Mouse (Mus musculus) ES-Bruce4 (cell line): ENCODE measurements at regions not wholly inside any gene's neighbourhood (a gene's known extent, or its start where the extent isn't known, plus 50 kb on each side); places are given as distances from the start of the nearest gene placed in this dataset.

Source experiments
- H3K27ac ChIP-seq: 2 replicates; pipeline ENCODE4 v1.5.1; 2012; ENCODE audit warnings: low read length, inconsistent platforms; ENCODE audit not compliant: insufficient read depth
- H3K27me3 ChIP-seq: 2 replicates; pipeline ENCODE4 v1.6.1; 2012; ENCODE audit warnings: mild to moderate bottlenecking, low read length, inconsistent platforms; ENCODE audit not compliant: control insufficient read depth, poor library complexity, insufficient read depth, severe bottlenecking
- H3K36me3 ChIP-seq: 2 replicates; pipeline ENCODE4 v1.6.1; 2012; ENCODE audit warnings: inconsistent platforms, mild to moderate bottlenecking, low read length, moderate library complexity; ENCODE audit not compliant: control insufficient read depth, poor library complexity, insufficient read depth, severe bottlenecking
- H3K4me1 ChIP-seq: one replicate; pipeline ENCODE4 v1.8.1; 2011; ENCODE audit warnings: low read length; ENCODE audit not compliant: control insufficient read depth, insufficient read depth
- H3K4me3 ChIP-seq: 2 replicates; pipeline ENCODE4 v1.5.1; 2011; ENCODE audit warnings: low read depth, mild to moderate bottlenecking, low read length
- H3K9ac ChIP-seq: 2 replicates; pipeline ENCODE4 v1.6.1; 2012; ENCODE audit warnings: low read depth, mild to moderate bottlenecking, inconsistent platforms; ENCODE audit not compliant: poor library complexity, severe bottlenecking
- H3K9me3 ChIP-seq: replicated peaks from 2 replicates; pipeline ENCODE4 v1.6.1; 2012; ENCODE audit warnings: mild to moderate bottlenecking, low read length, inconsistent platforms; ENCODE audit not compliant: control insufficient read depth, poor library complexity, insufficient read depth, severe bottlenecking
- CTCF ChIP-seq: IDR thresholded peaks from one replicate; pipeline ENCODE4 v1.8.1; 2011; ENCODE audit warnings: low read depth, low read length
- EP300 ChIP-seq: IDR thresholded peaks from 2 replicates; pipeline ENCODE4 v1.6.1; 2011; ENCODE audit warnings: low read depth, low read length; ENCODE audit not compliant: insufficient read depth
- POLR2A ChIP-seq: IDR thresholded peaks from one replicate; pipeline ENCODE4 v1.8.1; 2011; ENCODE audit warnings: low read length; ENCODE audit not compliant: insufficient read depth

DNA sequence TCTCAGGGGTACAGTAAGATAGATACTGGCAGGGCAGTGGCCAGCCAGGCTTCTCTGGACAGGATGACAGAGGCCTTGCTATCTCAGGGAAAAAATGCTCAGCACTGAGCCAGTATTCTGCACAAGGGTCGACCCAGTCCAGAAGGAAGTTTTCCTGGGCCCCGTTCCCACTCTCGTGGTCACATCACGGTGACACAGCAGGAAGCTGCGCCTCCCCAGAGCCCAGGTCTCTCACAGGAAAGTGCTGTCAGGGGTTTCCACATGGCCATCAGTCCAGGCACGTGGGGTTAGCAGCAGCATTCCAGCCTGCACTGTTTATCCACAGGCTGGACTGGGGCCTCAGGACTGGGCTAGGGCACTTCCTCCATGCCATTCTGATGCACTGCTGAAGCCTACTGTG is 103.5 kb upstream of the Ngf start:
- TF ChIP-seq POLR2A: no peak
- TF ChIP-seq CTCF: no peak
- no peak for TF ChIP-seq EP300
- Histone ChIP-seq H3K9ac (no peak overlapping the region), H3K27ac (no peak overlapping the region), H3K9me3 (peaks cover 4% of the 10 kb centered on the region; the same call in 1 of the 2 replicates), H3K27me3 (no peaks in the 10 kb centered on the region), H3K4me3 (no peak overlapping the region), H3K36me3 (no peaks in the 10 kb centered on the region), H3K4me1 (no peaks in the 10 kb centered on the region)

- TF ChIP-seq EP300 (no peak), POLR2A (no peak), CTCF (no peak)
- H3K9ac ChIP-seq: no peak overlapping the region
- H3K27ac ChIP-seq: no peak overlapping the region
- H3K27me3 ChIP-seq: no peaks in the 10 kb centered on the region
- H3K4me1 ChIP-seq: no peaks in the 10 kb centered on the region
- H3K4me3 ChIP-seq: no peak overlapping the region
- peaks cover 4% of the 10 kb centered on the region; the same call in 1 of the 2 replicates for H3K9me3 ChIP-seq
- no peaks in the 10 kb centered on the region for H3K36me3 ChIP-seq
These were observed 105.3 kb upstream of the Ngf start for GRCm38 (mm10) chr3:102364326-102364935.

- Histone ChIP-seq H3K36me3 (no peaks in the 10 kb centered on the region), H3K9me3 (no peaks in the 10 kb centered on the region), H3K4me3 (no peak overlapping the region), H3K27me3 (no peaks in the 10 kb centered on the region), H3K4me1 (no peaks in the 10 kb centered on the region), H3K27ac (no peak overlapping the region), H3K9ac (no peak overlapping the region)
- no peak for TF ChIP-seq CTCF
- no peak for TF ChIP-seq EP300
- TF ChIP-seq POLR2A: no peak
These were observed 108.9 kb upstream of the Ngf start for GRCm38 (mm10) chr3:102360732-102361280.

- H3K27me3 ChIP-seq: no peaks in the 10 kb centered on the region
- no peak for TF ChIP-seq CTCF
- TF ChIP-seq EP300: no peak
- no peak for TF ChIP-seq POLR2A
- H3K27ac ChIP-seq: no peak overlapping the region
- H3K9ac ChIP-seq: no peak overlapping the region
- no peaks in the 10 kb centered on the region for H3K36me3 ChIP-seq
- no peaks in the 10 kb centered on the region for H3K9me3 ChIP-seq
- H3K4me3 ChIP-seq: no peak overlapping the region
- no peaks in the 10 kb centered on the region for H3K4me1 ChIP-seq
These were observed 110.9 kb upstream of the Ngf start for GRCm38 (mm10) chr3:102358801-102359200.

DNA sequence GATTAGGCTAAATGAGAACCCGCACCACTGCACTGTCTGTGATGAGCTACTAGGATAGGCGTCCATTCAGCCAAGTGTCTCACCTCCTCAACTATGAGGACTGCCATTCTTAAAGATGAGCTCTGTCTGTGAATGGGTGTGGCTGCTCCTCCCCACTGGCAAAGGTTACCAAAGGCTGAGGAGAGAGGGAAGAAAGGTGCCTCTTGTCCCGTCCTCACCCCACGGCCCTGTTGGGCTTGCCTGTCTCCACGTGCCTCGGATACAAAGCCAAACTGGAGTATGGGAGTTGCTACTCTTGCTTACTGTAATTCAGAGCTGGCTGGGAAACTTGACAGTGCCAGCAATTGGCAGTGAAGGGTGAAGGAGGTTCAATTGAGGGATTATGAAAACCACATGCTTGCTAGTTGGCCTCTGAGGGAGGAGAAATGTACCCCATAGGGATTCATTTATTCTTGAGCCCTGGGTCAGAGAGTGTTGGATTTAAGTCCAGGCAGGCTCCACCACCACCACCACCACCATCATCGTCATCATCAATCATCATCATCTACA is 112.6 kb upstream of the Ngf start:
- Histone ChIP-seq H3K36me3 (no peaks in the 10 kb centered on the region), H3K4me1 (no peaks in the 10 kb centered on the region), H3K27ac (no peak overlapping the region), H3K27me3 (no peaks in the 10 kb centered on the region), H3K9me3 (no peaks in the 10 kb centered on the region), H3K4me3 (no peak overlapping the region), H3K9ac (no peak overlapping the region)
- TF ChIP-seq POLR2A (no peak), EP300 (no peak), CTCF (no peak)

DNA sequence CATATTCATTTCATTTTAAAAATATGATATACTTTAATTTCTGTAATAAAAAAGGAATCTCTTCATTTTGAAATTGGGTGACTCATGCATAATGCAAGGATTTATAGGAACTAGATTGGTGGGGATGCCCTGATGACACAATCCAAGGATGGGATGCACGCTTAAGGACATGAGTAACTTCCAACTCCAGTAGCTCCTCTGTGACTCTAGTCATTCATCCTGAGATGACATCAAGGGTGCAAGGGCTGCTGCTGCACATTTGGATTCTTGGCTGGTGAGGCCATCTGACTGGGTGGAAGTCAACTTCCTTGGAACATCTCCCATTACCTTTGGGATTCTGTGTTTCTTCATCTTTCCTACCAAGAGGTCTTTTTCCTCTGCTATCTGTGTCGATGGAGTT is 114.4 kb upstream of the Ngf start:
- TF ChIP-seq CTCF: no peak
- no peak for TF ChIP-seq EP300
- TF ChIP-seq POLR2A: no peak
- Histone ChIP-seq H3K27ac (no peak overlapping the region), H3K36me3 (no peaks in the 10 kb centered on the region), H3K4me1 (no peaks in the 10 kb centered on the region), H3K4me3 (no peak overlapping the region), H3K9ac (no peak overlapping the region), H3K9me3 (no peaks in the 10 kb centered on the region), H3K27me3 (no peaks in the 10 kb centered on the region)
